Mouse (Mus musculus) kidney, postnatal 25 days (tissue): Measurements from ENCODE around the gene Esr2.
"Not testable (repeated sequence)": the region's sequence is repeated elsewhere in the genome, so short reads cannot be mapped to it uniquely, and the experiment has no call there.

Experiments
- DNase-seq, 2 experiments: peaks; one replicate each; pipeline ENCODE4 v3.0.0; 2021; ENCODE audit warnings: mixed read lengths in 2 of 2

Gene Esr2

DNA sequence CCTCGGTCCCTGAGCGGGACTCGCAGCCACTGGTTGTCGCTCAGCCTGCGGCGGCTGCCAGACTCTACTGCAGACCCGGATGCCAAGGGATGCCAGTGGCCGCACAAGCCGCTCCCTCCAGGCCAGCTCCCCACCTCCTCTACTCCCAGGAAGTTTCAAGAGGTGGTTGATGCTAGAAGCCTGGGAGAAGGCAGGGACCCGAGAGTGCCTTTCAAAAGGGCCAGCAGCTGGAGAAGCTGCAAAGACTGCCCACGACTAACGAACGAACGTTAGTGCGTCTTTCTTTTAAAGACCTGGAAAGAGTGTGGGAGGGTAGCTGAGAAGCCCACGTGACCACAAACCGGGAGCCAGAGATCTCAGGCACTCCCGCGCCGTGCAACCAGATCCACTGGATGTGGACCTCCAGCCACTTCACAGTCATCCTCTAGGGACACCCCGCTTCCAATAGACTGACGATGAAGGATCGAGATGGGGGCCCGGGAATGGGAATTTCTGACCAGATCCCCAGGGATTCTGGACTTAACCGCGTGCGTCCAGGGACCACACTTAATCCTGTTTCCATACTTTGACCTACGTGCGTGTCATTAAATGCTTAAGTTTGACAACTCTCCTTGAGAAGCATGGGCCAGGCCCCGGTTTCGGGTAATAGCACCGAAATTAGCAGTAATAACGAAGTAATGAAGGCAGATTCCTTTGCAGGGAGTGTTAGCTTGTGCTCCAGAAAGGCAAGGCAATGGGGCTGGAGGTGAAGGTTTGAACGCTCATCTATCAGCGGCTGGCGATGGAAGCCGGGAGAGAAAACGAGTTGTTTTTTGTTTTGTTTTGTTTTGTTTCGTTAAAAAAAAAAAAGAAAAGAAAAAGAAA is at the start of gene Esr2:
Gene Esr2 (minus strand): TSS at position 260 of the 864 bp plus-strand sequence.
- DNase-seq: peak in 1 of 2 experiments; percentile 12

DNA sequence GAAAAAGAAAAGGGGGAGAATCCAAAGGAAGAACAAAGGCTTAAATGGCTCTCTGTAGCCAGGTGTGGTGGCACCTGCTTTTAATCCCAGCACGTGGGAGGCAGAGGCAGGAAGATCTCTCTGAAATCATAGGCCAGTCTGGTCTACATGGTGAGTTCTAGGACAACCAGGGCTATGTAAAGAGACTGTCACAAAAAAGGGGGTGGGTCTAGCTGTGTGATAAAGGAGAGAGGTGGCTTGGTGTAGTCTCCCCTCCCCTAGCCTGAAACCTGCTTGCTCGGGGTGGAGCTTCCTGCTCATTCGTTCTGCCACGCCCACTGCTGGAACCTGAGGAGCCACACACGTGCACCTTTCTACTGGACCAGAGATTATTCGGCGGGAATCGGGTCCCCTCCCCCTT is 45.0 kb upstream of the Esr2 start:
- not testable (repeated sequence) for DNase-seq

DNA sequence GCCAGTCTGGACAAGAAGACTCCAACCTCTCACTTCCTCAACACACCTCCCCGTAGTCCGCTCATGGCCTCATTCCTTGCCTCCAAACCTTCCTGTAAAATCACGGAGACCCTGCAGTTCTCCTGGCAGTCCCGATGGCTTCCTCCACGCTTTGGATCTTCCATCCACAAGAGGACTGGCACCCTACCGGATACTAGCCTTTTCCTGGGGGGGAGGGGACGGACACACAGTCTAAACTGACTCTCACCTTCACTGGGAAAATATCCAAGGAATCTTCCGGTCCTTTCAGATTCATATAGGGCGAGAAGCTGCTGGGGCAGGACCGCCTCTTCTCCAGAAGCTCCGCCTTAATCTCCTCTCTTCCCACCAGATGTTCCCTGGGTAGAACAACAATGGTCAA is 39.7 kb upstream of the Esr2 start:
- DNase-seq: no peak

DNA sequence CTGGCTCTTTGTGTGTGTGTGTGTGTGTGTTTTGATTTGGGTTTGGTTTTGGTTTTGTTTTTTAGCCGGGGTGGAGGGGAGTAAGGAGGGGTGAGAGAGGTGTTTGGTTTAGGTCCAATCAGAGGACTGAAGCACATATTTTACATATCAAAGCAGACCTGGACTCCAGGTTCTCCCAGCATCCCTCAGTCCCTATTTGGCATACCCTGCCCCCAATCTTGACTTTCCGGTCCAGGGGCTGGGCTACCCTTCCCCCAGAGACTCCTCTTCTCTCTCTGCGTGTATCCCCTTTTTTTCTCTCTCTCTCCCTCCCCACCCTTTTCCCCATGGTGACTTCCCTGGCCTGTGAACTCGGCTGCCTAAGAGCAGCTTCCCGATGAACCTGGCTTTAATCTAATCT is 38.1 kb upstream of the Esr2 start:
- DNase-seq: no peak

DNA sequence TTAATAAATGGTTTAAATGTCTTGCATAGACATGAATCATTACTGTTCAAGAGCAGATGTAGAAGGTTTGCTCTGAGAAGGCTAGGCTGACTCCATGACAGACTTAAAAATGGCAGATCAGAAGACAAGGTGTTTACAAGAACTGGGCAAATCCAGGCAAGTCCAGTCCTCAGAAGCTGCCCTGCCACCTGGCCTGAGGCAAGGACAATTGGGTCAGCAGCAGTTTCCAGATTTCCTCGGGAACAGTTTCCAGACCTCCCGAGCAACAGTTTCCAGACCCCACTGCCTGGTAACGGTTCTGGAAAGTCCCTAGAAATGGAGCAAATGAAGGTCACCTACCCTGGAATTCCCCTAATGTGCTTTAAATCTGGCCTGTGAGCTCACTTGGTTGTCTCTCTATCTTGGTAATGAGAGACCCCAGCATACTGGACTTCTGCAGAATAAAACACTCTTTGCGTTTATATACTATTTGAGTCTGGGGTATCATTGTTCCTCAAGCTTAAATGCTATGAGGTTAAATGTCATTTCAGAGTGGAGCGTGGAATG is 32.4 kb upstream of the Esr2 start:
- DNase-seq: no peak

DNA sequence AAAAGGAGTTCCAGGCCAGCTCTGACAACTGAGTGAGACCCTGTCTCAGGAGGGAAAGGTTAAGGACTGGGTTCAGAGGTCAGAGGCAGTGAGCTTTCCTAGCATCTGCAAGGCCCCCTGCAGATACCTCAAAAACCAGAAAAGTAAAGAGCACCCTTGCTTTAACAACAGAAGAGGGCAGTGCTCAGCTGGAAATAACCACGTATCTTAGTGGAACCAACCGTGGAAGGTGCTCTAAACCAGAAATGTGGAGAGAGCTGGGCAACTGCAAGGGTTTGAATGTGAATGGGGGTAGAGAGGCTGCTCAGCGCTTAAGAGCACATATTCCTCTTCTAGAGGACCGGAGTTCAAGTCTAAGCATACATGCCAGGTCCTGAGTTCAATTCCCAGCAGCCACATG is 23.3 kb upstream of the Esr2 start:
- no peak for DNase-seq

DNA sequence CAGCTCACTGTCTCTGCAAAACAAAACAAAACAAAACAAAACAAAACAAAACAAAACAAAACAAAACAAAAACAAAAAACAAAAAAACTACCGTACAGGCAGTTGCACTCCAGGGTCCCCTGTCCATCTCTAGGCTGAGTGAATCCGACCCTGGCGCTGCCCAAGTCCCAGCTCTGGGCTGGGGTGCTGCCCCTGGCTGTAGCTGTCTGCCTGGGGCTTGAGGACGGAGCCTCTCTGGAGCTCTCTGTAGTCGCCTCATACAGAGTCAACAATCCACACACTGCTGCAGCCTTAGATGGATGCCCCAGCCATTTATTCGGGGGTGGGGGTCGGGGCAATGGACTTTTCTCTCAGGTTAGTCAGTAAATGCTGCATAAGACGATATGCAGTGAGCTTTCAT is 20.0 kb upstream of the Esr2 start:
- no peak for DNase-seq

DNA sequence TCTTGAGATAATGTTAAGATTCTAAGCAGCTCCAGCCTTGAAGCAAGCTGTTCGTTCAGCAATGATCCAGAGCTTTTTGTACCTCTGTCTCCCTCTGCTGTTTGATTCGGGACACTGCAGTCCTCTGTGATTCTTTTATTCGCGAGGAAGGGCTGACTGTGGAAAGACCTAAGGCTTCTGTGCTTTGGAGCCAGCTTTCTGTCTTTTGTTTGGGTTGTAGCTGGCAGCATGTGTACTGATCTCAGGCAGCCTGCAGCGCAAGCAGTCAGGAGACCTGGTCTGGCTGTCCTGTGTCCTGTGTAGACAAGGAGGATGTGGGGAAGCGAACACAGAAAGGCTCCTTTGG is 19.6 kb upstream of the Esr2 start:
- peak; percentile 63 to 73 for DNase-seq

DNA sequence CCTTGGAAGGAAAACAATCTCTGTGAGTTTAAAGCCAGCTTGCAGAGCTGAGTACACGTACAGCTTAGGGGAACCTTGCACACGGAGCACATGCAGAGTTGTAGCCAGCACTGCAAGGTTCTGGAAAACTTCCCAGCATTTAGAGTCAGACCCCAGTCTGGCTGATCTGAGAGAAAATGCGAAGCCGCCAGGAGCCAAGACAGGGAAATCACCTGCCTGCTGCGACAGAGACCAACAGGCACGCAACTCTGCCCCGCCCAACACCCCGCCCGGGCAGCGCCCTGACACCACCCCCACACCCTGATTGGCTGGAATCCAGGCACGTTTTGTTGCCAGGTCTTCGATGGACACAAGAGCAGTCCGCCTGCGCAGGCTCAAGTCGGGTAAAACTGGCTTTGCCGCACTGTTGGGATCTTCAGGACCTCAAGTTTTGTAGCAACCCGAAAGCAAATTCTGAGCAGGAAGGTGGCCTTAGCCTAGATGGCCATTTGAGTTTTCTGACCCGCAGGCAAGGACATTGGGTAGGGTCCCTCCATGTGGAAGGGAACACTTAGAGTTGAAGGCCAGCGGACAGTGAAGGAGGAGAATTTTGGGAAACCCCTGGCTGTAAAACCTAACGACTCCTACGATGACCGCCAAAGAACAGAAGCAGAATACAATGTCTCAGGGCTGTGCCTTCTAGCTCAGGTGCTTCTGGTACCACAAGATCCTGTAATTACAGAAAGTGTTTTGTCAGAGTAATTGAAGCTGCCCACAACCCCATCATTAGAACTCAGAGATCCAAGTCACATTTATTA is 19.1 kb upstream of the Esr2 start:
- peak; percentile 94 to 96 for DNase-seq

DNA sequence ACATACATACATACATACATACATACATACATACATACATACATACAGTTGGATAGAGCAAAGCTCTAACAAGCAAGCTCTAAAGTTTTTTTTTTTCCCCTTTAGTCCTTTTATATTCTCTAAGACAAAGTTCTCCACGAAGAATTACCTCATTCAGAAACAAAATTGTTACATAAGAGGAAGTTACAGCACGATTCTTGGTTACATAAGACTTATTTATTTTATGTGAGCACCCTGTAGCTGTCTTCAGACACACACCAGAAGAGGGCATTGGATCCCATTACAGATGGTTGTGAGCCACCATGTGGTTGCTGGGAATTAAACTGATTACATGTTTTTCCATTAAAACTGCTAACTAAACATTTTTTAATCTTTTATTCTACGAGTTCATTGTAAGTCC is 17.5 kb upstream of the Esr2 start:
- DNase-seq: no peak

DNA sequence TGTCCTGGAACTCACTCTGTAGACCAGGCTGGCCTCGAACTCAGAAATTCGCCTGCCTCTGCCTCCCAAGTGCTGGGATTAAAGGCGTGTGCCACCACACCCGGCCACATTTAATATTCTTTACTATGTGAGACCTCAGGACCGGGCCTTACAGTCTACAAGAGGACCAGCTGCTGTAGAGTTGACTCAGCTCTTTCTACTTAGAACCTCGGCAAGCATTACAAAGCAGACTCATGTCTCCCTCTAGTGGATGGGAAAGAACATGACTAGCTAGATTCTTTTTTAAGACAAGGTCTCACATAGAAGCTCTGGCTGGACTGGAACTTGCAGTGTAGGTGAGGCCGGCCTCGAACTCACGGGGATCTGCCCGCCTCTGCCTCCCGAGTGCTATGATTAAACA is 13.9 kb upstream of the Esr2 start:
- DNase-seq: peak; percentile 24 to 46

DNA sequence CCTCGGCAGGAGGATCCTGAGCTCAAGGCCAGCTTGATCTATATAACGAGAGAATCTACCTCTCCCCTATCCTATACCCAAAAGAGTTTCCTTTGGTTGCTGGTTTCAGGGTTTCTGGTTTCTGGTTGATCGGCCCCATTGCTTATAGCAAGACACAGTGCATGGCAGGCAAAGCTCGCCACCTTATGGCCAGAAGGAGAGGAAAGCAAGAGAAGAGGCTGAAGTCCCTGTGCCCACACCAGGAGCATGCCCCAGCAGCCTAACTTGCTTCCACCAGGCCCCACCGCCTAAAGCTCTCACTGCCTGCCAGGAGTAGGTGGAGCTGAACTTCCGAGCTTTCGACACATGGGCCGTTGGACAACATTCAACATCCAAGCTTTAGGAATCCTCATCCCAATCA is 10.8 kb upstream of the Esr2 start:
- DNase-seq: peak; percentile 50 to 55

DNA sequence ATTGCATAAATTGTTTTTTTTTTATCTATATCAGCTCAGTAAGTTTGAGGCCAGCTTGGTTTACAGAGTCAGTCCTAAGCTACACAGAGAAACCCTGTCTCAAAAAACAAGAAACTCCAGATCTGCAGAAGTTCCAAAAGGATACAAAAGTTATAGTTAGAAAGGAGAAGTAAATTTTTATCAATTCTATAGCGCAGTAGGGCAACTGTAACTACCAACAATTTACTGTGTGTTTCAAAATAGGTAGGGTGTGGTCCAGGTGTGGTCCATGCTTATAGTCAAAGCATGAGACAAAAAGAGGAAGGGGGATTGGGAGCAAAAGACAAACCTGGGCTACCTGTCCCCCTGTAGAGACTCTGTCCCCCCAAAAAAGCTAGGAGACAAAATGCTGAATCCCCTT is 9.4 kb upstream of the Esr2 start:
- no peak for DNase-seq

DNA sequence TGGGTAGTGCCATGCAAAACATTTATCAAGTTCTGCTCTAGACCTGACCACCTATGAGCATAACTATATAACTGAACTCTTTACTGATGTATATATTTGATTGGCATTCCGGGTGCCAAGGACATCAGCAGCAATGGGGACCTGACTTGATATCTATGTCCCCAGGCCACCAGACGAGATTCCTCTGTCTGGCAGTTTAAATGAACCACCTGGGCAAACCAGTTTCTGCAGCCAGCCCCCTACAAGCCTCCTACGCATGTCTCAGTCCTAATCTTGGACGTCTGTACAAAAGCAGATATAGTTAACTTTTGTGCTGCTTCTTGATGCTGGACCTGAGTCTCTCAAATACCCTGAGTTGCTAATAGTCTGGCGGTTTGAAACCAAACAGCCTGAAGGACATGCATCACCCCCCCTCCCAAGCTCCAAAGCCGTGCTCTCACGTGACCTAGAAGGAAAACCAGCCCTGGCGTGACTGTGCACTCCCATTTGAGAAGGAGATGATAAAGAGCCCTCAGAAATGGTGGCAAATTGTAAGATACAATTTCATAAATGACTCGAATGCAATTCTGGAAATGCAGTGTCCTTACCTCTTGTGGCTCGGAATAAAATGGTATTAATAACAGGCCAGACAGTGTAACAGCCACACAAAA is 8.2 kb upstream of the Esr2 start:
- no peak for DNase-seq

DNA sequence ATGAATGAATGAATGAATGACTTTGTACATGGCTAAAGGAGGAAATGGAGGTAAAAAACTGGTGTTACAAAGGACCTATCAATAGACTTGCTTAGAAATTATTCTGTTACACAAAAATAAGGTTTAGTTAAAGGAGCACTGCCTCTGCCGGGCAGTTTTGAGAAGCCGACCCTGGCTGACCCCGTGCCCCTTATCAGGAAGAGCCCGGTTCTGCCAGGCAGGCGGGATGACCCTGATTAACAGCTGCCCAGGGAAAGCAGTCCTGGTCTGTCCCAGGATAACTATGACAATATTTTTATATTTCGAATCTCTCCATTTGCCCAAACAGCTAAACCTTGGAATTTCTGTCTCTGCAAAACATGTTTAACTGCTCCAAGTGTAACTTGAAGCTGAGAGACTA is 7.2 kb upstream of the Esr2 start:
- DNase-seq: no peak

DNA sequence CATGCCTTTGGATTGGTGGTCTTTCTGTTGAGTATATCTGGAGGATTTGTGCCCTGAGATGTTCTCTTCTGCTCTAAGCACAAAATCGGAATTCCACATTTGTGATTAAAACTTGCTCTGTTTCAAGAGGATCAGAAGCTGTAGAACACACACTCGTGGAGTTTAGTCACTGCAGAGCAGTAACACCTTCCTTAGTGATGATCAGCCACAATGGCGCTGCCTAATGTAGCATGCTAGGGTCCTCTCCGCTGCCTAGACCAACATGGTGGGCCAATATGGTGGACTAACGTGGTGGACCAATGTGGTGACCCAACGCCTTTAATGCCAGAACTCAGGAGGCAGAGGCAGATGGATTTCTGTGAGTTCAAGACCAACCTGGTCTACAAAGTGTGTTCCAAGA is 5.8 kb upstream of the Esr2 start:
- DNase-seq: no peak

DNA sequence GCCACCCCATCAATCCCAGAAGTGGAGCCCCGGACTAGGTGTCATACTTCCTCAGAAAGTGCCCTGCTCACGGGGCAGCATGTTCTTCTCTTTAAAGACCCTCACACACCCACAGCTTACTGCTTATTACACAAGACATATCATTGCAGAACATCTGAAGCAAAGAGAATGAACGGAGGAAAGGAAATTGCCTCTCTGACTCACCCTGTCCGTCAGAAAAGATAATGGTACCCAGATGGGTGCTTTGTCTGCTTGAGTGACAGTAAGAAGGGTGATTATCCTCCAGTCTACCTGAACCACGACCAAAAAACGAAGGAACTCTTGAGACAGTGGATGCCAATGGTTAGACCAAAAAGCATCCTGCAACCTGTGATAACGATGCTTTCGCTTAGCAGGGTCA is 4.4 kb upstream of the Esr2 start:
- no peak for DNase-seq

DNA sequence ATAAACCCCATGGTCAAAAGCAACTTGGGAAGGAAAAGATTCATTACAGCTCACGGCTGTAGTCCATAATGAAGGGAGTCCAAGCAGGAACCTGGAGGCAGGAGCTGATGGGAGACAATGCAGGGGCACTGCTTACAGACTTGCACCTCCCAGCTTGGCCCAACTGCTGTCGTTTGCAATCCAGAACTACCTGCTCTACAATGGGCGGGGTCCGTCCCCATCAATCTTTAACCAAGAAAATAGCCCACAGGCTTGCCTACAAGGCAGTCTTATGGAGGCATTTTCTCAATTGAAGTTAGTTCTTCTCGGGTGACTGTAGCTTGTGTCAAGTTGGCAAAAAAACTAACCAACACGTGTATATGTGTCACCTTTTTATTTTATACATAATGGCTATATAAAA is 3.4 kb upstream of the Esr2 start:
- DNase-seq: peak in 1 of 2 experiments; percentile 18

DNA sequence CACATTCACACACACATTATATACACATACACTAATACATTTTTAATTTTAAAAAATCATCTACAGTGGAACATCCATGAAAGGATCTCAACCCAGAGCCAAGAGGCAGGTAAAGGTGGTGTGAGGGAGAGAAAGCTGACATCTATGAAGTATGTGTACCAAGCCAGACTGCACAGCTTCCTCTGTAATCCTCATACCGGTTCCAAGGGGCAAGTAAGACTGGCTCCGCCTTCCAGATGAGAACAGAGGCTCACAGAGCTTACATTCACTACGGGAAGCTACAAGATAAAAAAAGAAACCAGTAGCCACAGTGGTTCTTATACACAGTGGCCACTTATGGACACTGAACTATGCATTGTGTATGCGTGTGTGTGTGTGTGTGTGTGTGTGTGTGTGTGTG is 2.5 kb upstream of the Esr2 start:
- no peak for DNase-seq

DNA sequence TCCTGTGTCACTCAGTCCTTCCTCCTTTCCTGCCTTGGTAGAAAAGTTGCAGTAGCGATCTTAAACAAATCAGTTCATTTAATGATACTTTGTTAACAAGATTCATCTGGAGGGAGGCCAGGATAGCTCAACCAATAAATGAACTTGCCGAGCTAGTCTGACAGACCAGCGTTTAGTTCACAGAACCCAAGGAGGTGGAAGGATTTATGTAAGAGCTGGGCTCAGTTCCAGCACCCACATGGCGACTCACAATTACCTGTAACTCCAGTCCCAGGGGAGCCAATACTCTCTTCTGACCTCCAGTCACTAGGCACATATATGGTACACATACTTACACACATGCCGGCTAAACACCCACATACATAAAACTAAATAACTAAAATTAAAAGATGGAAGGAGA is 2.0 kb upstream of the Esr2 start:
- DNase-seq: peak; percentile 58 to 74

DNA sequence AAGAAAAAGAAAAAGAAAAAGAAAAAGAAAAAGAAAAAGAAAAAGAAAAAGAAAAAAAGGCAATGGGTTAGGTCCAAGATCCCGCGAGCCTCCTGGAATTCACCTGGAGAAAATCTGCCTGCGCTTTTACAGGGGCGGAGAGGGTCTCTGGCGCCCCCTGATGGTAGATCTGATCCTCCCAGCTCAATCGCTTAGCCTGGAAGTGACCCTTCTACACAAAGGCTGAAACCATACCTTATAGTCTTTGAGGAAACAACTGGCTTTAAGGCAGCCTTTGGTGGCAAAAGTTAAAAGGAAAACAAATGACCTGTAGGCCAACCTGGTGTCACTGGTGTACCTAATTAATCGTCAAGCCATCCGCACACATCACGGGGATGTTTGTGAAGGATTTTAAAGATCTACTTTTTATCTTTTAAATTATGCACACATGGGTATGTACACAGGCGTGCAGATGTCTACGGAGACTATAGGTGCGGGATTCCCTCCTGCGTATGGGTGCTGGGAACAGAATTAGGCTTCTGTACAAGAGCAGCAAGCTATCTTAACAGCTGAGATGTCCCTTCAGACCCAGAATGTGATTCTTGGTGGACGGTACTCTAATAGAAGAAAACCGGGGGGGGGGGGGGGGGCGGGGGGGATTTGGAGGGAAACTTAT is 932 bp upstream of the Esr2 start:
- DNase-seq: peak; percentile 74 to 81

DNA sequence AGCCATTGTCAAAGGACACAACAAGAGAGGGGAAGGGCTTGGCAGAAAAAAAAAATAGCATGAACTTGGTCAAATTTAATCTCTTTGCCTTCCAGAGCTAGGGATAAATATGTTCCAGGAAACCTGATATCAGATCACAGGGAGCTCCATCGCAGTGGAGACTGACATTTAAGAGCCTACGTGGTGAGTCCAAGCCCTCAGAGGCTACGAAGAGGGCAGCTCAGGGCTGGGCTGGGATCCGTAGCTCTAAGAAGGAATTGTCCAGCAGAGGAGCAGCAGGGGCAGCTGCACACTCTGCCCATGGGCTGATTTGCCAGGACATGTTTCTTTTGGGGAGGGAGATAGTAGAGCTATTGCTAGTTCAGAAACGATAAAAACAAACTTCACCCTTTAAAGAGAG is 11.4 kb downstream of the Esr2 start:
- no peak for DNase-seq

DNA sequence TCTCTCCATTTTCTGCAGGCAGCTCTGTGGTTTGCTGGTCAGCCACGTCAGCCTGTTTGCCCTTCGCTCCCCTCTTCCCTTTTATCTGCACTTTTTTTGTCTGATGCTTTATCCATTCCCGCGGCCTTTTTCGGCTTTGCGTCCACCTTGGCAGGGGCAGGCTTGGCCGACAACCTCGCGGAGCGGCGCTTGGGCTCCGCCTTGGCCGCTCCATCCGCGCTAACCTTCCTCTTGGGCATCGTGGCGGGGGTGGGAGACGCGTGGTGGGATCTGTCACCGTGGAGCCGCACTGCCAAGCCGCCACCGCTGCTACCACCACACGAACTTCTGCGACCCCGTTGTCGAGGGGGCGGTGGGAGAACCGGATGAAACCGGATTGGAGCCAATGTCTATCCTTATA is 24.7 kb downstream of the Esr2 start:
- DNase-seq: not testable (repeated sequence)
